Mouse (Mus musculus) CH12.LX (cell line): ENCODE results near the gene Gucy2c. TPM values are rescaled to one million over a fixed set of nuclear protein-coding genes. Genes with fewer than 3 reads are reported as not detected.

Experiments
- DNase-seq: peaks from one replicate; pipeline ENCODE4 v3.0.0-alpha.2; 2013; ENCODE audit errors: extremely low read depth
- H3K27ac ChIP-seq: 2 replicates; pipeline ENCODE4 v1.5.1; 2012; ENCODE audit warnings: low read depth, mild to moderate bottlenecking, control low read depth, moderate library complexity; ENCODE audit not compliant: insufficient read depth
- H3K27me3 ChIP-seq: replicated peaks from 2 replicates; pipeline ENCODE3; 2012; ENCODE audit warnings: inconsistent platforms
- H3K36me3 ChIP-seq, 2 experiments: replicated peaks in 1 of 2; 2 replicates each; pipeline versions ENCODE3 to v1.6.1; 2012; ENCODE audit warnings: inconsistent platforms in 1 of 2, low read length in 1 of 2, mild to moderate bottlenecking in 1 of 2, mixed read lengths in 1 of 2, moderate library complexity in 1 of 2; ENCODE audit not compliant: control insufficient read depth in 1 of 2, insufficient read depth in 1 of 2
- H3K4me1 ChIP-seq, 2 experiments: 2 replicates each; pipeline ENCODE4 v1.6.1; 2012; ENCODE audit warnings: inconsistent platforms in 1 of 2, moderate library complexity in 1 of 2; ENCODE audit not compliant: insufficient read depth in 2 of 2, control insufficient read depth in 1 of 2
- H3K4me2 ChIP-seq: 2 replicates; pipeline ENCODE4 v1.6.1; 2012; ENCODE audit warnings: low read depth, mild to moderate bottlenecking, control low read depth; ENCODE audit not compliant: poor library complexity, insufficient read depth, severe bottlenecking
- H3K4me3 ChIP-seq, 3 experiments: fragments of 150-350 bp in 1 of 3; sonication (generic) in 1 of 3; replicated peaks in 1 of 3; 2 replicates each; pipeline versions ENCODE3 to v1.5.1; 2011 to 2012; ENCODE audit warnings: low read depth in 2 of 3, low read length in 2 of 3, mild to moderate bottlenecking in 2 of 3, moderate library complexity in 2 of 3, control low read depth in 1 of 3, improper control_type of control experiment in 1 of 3, inconsistent platforms in 1 of 3, mixed read lengths in 1 of 3; ENCODE audit not compliant: poor library complexity in 1 of 3
- H3K79me2 ChIP-seq: replicated peaks from 2 replicates; pipeline ENCODE4 v1.6.1; 2012; ENCODE audit warnings: mild to moderate bottlenecking, moderate library complexity; ENCODE audit not compliant: control insufficient read depth, poor library complexity, insufficient read depth, severe bottlenecking; ENCODE audit errors: extremely low read depth
- H3K9ac ChIP-seq: 2 replicates; pipeline ENCODE4 v1.6.1; 2012; ENCODE audit warnings: low read depth, mild to moderate bottlenecking, control low read depth, moderate library complexity; ENCODE audit not compliant: insufficient read depth
- H3K9me3 ChIP-seq: replicated peaks from 2 replicates; pipeline ENCODE3; 2012; ENCODE audit warnings: low read length, inconsistent platforms, mixed read lengths
- CHD1 ChIP-seq: IDR thresholded peaks from 2 replicates; pipeline ENCODE4 v1.6.1; 2012; ENCODE audit warnings: low read depth, low read length, improper control_type of control experiment, inconsistent platforms
- E2F4 ChIP-seq: IDR thresholded peaks from 2 replicates; pipeline ENCODE4 v1.6.1; 2011; ENCODE audit warnings: low read depth, low read length, improper control_type of control experiment; ENCODE audit not compliant: insufficient replicate concordance
- ELF1 ChIP-seq: IDR thresholded peaks from 2 replicates; pipeline ENCODE4 v1.6.1; 2014; ENCODE audit warnings: low read depth, mild to moderate bottlenecking, inconsistent platforms, low read length, improper control_type of control experiment
- EP300 ChIP-seq: IDR thresholded peaks from 2 replicates; pipeline ENCODE4 v1.6.1; 2011; ENCODE audit warnings: low read length, improper control_type of control experiment
- HCFC1 ChIP-seq: IDR thresholded peaks from 2 replicates; pipeline ENCODE4 v1.6.1; 2012; ENCODE audit warnings: low read depth, mild to moderate bottlenecking, inconsistent platforms, low read length, improper control_type of control experiment
- MAFK ChIP-seq: IDR thresholded peaks from 2 replicates; pipeline ENCODE4 v1.6.1; 2011; ENCODE audit warnings: low read length, improper control_type of control experiment; ENCODE audit not compliant: insufficient replicate concordance
- MAZ ChIP-seq: IDR thresholded peaks from 2 replicates; pipeline ENCODE4 v1.6.1; 2012; ENCODE audit warnings: low read depth, mild to moderate bottlenecking, inconsistent platforms, low read length, improper control_type of control experiment, moderate library complexity
- NELFE ChIP-seq: IDR thresholded peaks from 2 replicates; pipeline ENCODE4 v1.6.1; 2011; ENCODE audit warnings: low read depth, low read length, improper control_type of control experiment
- POLR2A ChIP-seq: IDR thresholded peaks from 2 replicates; pipeline ENCODE4 v1.6.1; 2011; ENCODE audit warnings: low read depth, mild to moderate bottlenecking, improper control_type of control experiment, low read length
- SMC3 ChIP-seq: IDR thresholded peaks from 2 replicates; pipeline ENCODE4 v1.6.1; 2011; ENCODE audit warnings: low read depth, low read length, improper control_type of control experiment
- TBP ChIP-seq: conservative IDR thresholded peaks from 2 replicates; pipeline ENCODE4 v1.6.1; 2011; ENCODE audit warnings: low read depth, low read length, improper control_type of control experiment
- USF1 ChIP-seq: IDR thresholded peaks from 2 replicates; pipeline ENCODE4 v1.6.1; 2014; ENCODE audit warnings: low read depth, mild to moderate bottlenecking, inconsistent platforms, low read length, improper control_type of control experiment
- ZNF384 ChIP-seq: IDR thresholded peaks from 2 replicates; pipeline ENCODE4 v1.6.1; 2012; ENCODE audit warnings: low read depth, low read length, improper control_type of control experiment, inconsistent platforms
- dilution Hi-C: fragments of 300-500 bp; cut with MboI; formaldehyde crosslinking; loops from 2 replicates; pipeline ENCODE4 v1.14.3; 2020; ENCODE audit warnings: low sequenced_read_pairs; ENCODE audit not compliant: extremely low pct_unique_long_range_greater_than_20kb, extremely low pct_ligation_motif_present
- in situ Hi-C: fragments of 300-500 bp; cut with MboI; formaldehyde crosslinking; loops from 3 replicates; pipeline ENCODE4 v1.14.3; 2019; ENCODE audit warnings: low sequenced_read_pairs, low pct_ligation_motif_present, low pct_unique_long_range_greater_than_20kb, mixed read lengths
- polyA plus RNA-seq: library from polyadenylated mRNA; unstranded; fragments of >175 nt; gene quantifications from 2 replicates; pipeline ENCODE4 v1.2.1, GENCODE M21; 2012; ENCODE audit warnings: low read depth; ENCODE audit not compliant: insufficient read length
- total RNA-seq, 2 experiments: library from RNA; depleted of rRNA; stranded (reverse); fragments of 300-350 nt in 1 of 2; fragments of >200 nt in 1 of 2; gene quantifications; 2 replicates each; pipeline ENCODE4 v1.2.3; 2012 to 2014

Gucy2c gene
- total and polyA plus RNA-seq, 3 experiments: 0.08 to 0.13 (median 0.10) TPM

DNA sequence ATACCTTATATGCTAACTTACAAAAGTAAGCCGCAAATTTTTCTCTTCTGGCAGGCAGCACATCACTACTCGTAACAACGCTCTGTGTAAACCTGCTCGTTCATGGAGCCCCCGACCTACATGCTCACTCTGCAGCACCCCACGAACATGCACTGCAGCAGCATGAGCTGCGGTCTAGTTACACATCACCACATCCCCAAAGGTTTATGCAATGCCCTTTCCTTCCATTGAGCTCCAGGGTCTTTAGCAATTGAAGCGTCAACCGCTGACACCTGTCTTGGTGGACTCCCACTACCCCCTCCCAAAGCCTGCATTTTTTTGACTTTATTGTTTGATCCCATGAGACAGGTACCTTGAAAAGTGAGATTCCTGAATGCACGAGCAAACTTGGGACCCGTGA, 31.0 kb downstream of the Gucy2c start:
- Histone ChIP-seq H3K9me3 (no peaks in the 10 kb centered on the region), H3K36me3 (no peaks in the 10 kb centered on the region), H3K4me1 (no peaks in the 10 kb centered on the region), H3K4me2 (no peak overlapping the region), H3K79me2 (no peaks in the 10 kb centered on the region), H3K9ac (no peak overlapping the region), H3K27ac (no peak overlapping the region), H3K4me3 (no peak overlapping the region), H3K27me3 (no peaks in the 10 kb centered on the region)
- no peak for TF ChIP-seq USF1
- dilution Hi-C loops (no loop called here), in situ Hi-C loops (no loop called here)
- no peak for DNase-seq

DNA sequence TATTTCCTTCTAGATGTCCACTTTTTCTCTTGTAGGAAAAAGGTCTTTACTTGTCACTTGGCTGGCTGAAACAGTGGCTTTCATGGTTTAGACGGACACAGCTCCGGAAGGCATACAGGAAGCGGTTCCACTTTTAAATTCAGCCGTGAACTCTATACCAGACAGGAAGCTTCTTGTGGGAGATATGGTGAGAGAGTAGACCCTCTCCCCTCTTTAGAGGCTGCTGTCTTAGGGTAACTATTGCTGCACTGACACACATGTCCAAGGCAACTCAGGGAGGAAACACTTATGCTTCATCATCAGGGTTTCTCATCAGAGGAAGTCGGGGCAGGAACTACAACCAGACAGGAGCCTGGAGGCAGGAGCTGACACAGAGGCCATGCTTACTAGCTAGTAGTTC, 36.0 kb downstream of the Gucy2c start:
- Histone ChIP-seq H3K27me3 (no peaks in the 10 kb centered on the region), H3K9me3 (no peaks in the 10 kb centered on the region), H3K79me2 (no peaks in the 10 kb centered on the region), H3K4me3 (no peak overlapping the region), H3K4me1 (peaks cover 3 to 6% of the 10 kb centered on the region in 2 experiments; a peak in 2 of 4 replicates), H3K27ac (no peak overlapping the region), H3K4me2 (no peak overlapping the region), H3K9ac (no peak overlapping the region), H3K36me3 (no peaks in the 10 kb centered on the region)
- dilution Hi-C loops (no loop called here), in situ Hi-C loops (no loop called here)
- DNase-seq: no peak
- no peak for TF ChIP-seq USF1
- no peak for TF ChIP-seq MAZ
- TF ChIP-seq POLR2A: no peak
- no peak for TF ChIP-seq E2F4
- no peak for TF ChIP-seq ZNF384
- TF ChIP-seq TBP: no peak
- no peak for TF ChIP-seq HCFC1
- no peak for TF ChIP-seq CHD1
- TF ChIP-seq NELFE: no peak
- no peak for TF ChIP-seq EP300
- no peak for TF ChIP-seq ELF1
- TF ChIP-seq SMC3: no peak
- no peak for TF ChIP-seq MAFK

GRCm38 (mm10) chr6:136743729-136744128, 37.8 kb downstream of the Gucy2c start:
- in situ Hi-C loops: loop anchor here (5.0 kb wide), 1 partner anchor 121 kb away; no protein-coding TSS in a partner anchor
- Histone ChIP-seq H3K36me3 (no peaks in the 10 kb centered on the region), H3K9me3 (no peaks in the 10 kb centered on the region)

More at GRCm38 (mm10) chr6:136743729-136744128, 37.8 kb downstream of the Gucy2c start:
- Histone ChIP-seq H3K79me2 (no peaks in the 10 kb centered on the region), H3K9ac (no peak overlapping the region), H3K4me2 (no peak overlapping the region), H3K4me3 (no peak overlapping the region), H3K27ac (no peak overlapping the region), H3K4me1 (peaks cover 3 to 6% of the 10 kb centered on the region in 2 experiments; a peak in 2 of 4 replicates), H3K27me3 (no peaks in the 10 kb centered on the region)
- DNase-seq: no peak
- TF ChIP-seq SMC3: no peak
- dilution Hi-C loops: no loop called here
